Mouse (Mus musculus) frontal cortex, adult (tissue): ENCODE results near the gene Mta3.
A peak's percentile ranks its signal among the peaks of the same experiment; 100 is the strongest.
"Not testable (repeated sequence)": the region's sequence is repeated elsewhere in the genome, so short reads cannot be mapped to it uniquely, and the experiment has no call there.

ENCODE experiments used
- ATAC-seq: cut with Nextera tagmentation; 2 replicates; pipeline ENCODE4 v1.9.2; 2017; ENCODE audit warnings: mild to moderate bottlenecking, moderate library complexity, mixed read lengths; ENCODE audit not compliant: low TSS enrichment

The Mta3 gene

DNA sequence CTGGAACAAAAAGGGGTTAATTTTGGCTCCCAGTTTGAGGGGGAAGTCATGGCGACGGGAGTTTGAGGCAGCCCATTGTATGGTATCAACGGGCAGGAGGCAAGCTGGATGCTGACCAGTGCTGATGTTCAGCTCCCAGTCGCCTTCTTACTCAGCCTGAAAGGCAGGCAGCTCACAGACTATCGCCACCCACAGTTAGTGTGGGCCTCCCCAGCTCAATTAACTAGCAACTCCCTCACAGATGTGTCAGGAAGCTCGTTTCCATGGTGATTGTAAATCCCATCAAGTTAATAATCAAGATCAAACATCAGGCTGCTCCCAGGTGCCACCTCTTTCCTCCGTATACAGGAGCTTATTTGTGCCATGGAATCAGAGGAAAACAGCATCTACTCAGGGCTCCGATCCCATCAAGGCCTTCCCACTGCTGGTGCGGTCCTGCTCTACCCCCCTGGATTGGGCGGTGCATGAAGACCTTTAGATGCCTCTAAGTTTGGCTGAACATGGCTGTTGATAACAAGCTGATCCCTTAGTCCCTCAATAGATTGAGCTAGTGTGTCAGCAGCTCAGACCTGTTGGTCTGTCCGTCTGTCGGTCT, 143.2 kb downstream of the Mta3 start:
- ATAC-seq, result no peak

DNA sequence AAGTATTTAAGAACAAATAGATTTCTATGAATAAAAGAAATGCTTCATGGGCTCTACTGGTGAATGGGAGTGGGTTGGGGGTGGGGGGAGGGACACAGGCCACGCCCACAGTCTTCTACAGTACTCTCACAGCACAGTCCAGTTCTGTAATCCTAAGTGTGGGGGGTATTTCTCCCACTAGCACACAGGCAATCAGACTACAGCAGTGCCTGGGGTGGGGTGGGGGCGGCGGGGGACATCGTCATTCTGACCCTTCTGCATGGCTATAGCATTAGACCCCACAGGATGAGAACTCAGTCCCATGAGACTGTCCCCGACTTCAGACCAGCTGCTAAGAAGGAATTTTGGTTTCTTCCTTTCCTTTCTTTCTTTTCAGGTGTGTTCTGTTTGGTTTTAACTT, 143.8 kb downstream of the Mta3 start:
- no peak for ATAC-seq

DNA sequence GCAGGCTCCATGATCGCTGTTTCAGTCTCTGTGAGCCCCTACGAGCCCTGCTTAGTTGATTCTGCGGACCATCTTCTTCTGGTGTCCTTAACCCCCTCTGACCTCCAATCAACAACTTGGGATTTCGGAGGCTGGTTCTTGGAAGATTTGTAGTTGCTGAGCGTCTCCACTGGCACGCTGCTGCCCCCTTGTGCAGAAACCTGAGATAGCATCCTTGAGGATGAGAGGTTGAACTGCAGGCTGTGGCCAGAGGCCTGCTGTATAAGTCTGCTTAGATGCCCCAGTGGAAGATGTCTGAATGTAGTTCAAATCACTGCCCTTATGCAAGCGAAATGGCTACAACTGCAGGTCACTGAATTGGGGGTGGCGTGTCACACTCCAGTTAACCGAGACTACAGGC, 144.5 kb downstream of the Mta3 start:
- peak; percentile 81 for ATAC-seq

DNA sequence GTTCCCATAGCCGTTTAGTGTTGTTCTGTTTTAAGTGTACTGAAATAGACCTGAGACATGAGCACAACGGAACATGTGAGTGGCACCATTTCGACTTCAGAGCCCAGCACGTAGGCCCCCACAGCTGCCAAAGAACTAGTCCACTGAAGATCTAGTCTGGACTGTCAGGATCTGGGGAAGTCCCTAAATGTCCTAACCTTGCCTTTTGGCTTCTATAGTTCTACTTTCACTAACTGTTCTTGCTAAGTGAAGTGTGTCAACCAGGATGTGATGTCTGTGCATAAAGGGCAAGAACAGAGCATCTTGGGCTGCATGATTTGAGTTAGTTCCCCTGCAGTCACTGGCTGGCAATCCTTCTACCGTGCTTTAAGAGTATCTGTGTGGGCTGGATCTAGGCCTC, 144.9 kb downstream of the Mta3 start:
- ATAC-seq, result no peak; the same call in 1 of the 2 replicates

DNA sequence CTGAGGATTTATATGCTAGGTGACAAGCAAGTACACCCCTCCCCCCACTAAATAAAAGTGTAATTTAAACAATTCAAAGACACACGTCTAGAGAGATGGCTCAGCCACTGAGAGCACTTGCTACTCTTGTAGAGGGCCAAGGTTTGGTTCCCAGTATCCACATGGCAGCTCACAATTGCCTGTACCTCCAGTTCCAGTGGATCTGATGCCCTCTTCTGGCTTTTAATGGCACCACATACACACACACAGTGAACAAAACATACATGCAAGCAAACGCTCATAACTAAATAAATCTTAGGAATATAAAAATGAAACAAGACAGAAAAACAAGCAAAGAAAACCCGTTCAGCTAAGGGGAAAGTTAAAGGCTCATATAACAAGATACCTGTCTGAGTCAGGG, 147.9 kb downstream of the Mta3 start:
- ATAC-seq, result no peak

DNA sequence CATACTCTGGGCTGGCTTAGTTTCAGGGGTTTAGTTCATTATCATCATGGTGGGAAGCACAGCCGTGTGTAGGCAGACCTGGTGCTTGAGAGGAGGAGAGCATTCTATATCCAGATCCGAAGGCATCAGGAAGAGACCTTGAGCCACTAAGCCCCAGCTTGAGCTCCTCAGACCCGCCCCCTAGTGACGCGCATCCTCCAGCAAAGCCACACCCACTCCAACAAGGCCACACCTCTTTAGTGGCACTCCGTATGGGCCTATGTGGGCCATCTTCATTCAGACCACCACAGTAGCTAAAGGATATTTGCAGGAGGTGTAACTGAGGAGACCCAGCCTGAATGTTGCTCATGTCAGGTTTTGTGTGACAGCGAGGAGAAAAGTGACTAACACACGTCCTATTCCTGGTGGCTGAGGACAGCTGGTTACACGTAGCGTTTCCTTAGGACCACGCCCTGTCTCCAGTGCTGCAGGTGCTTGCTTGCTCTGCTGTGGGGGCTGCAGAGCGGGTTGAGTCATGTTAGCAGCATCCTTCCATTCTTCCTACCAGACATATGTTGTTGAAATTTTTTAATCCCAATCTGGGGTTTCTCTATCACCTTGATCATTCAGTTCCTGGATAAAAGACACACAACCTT, 148.4 kb downstream of the Mta3 start:
- peak; percentile 53 for ATAC-seq

DNA sequence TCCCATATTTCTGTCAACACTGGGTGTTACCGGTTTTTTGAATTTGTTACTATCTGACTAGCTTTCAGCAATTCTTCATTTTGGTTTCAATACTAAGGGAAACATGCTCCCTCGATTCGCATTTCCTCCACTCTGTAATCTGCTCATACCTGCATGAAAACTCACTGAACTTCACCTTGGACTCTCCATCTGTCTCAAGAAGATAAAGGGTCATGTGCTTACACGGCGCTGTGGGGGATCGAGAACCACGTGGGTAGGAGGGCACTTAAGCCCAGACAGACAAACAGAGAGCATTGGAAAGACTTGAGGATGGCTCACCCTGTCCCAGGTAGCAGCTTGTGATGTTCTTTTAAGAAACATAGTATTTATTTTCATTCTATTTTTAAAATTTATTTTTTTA, 152.4 kb downstream of the Mta3 start:
- no peak for ATAC-seq

DNA sequence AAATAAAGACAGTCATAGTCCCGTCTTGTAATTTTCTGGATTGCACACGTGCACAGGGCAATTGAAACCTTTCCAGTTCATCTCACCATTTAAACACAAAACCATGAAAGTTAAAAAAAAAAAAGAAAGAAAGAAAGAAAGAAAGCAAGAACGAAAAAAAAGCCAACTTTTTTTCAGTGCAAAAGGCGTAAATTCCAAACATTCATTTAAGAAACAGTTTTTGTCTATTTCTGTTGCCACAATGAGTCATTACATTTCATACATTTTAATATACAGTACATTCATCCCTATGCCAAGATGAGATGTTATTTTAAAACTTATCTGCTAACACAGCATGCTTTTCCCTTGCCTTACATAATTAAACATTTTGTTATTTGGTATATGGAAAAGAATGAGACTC, 153.7 kb downstream of the Mta3 start:
- ATAC-seq, result peak; percentile 27

DNA sequence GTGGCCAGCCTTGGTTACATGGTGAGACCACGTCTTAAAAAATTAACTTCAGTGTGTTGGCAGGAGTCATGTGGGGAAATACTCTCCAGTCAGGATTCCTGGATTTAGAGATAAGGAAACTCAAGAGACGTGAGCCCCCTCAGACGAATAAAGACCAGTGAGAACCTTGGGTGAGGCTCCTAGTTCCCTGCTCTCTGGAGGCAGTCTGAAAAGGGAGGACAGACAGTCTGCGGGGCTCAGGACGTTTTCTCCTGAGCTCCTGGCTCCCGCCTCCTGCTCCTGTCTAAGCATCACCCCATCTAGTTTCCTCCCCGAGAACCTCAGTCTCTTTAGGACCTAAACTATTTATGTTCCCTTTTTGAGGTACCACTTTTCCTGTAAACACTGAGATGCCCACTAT, 154.3 kb downstream of the Mta3 start:
- no peak for ATAC-seq

DNA sequence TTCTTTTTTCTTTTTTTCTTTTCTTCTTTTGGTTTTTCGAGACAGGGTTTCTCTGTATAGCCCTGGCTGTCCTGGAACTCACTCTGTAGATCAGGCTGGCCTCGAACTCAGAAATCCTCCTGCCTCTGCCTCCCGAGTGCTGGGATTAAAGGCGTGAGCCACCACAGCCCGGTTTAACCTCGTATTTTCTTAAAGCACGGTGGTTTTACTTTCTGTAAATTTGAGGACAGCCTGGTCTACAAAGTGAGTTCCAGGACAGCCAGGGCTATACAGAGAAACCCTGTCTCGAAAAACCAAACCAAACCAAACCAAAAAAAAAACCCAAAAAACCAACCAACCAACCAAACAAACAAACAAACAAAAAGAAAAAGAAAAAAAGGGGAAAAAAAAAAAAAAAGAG, 155.0 kb downstream of the Mta3 start:
- not testable (repeated sequence) for ATAC-seq

DNA sequence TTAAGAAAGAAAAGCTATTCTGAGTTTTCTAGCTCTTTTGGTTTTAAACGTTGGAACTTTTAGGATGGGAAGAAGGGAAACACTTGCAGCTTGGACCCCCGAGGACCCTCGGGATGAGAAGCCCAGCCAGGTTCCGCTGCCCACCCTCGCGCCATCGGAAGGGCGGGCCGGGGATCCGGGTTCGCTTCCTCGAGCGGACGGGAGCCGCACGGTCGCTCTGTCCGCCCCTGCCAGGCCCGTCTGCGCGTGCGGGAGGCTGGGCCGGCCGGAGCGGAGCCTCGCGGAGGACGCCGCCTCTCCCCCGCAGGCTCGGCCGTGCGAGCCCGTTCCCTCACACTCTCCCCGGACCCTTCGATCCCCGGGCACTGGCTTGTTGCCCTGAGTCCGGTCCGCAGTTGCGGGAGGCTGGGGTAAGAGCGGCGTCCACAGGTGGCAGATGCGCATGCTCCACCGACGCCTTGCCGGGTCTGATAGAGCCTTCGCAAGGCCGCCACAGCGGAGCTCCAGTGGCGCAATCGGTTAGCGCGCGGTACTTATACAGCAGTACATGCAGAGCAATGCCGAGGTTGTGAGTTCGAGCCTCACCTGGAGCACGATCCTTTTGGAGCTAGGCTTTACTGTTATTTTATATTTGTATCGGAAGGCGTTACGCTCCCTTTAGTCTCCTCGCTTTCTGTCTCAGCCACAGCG, 155.6 kb downstream of the Mta3 start:
- peak; percentile 62 for ATAC-seq

DNA sequence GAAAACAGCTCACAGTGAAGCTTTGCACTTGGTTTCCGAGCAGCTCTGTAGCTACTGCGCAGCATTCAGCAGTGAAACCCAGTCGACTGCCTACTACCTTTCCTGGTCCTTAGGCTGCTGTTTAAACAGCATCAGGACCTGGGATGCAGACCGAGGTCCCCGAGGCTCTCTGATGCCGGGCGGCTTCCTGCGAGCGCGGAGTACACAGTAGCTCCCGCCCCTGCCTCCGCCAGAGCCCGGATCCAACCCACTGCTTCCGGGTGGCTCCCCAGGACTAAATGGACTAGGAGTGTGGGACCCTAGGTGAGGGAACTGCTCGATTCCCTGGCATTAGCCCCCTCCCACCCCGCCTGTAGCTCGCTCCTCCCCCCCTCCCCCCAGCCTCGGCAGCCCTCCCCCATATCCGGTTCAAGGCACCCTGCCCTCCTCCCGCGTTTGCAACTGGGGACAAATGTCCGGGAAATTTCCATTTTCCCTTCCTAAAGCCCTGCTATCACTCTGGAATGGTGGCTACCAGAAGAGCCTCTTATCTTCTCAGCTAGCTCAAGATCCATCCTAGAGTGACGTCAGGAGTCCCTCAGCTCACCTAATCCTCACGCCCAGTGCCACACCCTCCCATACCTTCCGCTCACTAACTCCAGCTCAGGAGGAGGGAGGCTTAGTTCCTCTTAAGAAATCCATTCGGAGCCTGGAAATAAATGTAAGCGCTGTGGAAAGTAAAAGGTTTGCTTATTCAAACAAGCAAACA, 156.3 kb downstream of the Mta3 start:
- peak; percentile 56 for ATAC-seq

DNA sequence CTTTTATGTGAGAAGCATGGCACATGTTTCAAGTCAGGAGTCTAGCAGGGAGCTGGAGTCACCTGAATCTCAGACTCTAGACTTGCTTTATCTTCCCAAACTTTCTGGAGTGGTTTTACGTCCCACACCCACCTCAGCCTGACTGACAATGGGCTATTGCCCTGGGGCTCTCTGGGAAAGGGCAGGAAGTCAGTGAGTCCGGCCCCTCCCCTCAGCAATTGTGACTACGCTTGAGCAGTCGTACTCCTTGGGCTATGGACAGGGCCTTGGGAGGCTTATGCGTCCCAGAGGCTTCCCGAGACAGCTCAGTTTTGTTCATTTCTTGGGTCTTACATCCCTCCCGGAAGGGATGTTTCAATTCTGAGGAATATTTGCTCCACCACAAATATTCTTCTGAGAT, 159.4 kb downstream of the Mta3 start:
- no peak for ATAC-seq

DNA sequence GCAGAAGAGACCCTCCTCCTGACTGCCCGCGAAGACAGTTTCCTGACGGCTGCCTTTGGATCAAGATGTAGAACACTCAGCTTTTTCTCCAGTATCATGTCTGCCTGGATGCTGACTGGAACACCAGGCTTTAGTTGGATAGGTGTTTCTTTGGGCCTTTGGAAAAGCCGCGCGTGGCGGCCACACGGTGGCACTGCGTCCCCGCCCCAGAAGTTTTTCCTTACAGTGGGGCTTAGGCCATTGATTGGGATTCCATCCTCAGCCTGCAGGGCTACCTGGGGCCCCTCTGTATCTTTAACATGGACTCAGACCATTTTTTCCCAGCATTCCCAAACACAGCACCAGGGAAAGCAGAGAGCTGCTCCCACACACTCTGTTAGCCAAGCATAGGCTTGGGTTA, 160.6 kb downstream of the Mta3 start:
- ATAC-seq, result peak; percentile 60

DNA sequence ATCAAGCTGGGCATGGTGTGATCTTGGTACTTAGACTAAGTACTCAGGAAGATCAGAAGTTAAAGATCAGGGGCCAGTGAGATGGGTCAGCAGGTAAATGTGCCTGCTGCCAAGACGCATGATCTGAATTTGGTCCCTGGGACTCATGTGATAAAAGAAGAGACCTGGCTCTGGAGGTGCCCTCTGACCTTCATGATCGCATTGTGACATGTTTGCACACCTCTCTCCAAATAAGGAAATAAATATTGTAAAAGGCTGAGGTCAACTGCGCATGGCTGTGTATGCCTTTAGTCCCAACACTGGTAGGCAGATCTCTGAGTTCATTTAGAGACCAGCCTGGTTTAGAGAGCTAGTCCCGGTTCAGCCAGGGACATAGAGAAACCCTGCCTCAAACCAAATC, 164.4 kb downstream of the Mta3 start:
- no peak for ATAC-seq
